Mouse (Mus musculus): ENCODE data around the gene Galnt5. TPM values are rescaled to one million over a fixed set of nuclear protein-coding genes. Genes with fewer than 3 reads are reported as not detected.

Gene Galnt5
- polyA plus RNA-seq, 1 experiment from 2014 or later, result 3.0 TPM

DNA sequence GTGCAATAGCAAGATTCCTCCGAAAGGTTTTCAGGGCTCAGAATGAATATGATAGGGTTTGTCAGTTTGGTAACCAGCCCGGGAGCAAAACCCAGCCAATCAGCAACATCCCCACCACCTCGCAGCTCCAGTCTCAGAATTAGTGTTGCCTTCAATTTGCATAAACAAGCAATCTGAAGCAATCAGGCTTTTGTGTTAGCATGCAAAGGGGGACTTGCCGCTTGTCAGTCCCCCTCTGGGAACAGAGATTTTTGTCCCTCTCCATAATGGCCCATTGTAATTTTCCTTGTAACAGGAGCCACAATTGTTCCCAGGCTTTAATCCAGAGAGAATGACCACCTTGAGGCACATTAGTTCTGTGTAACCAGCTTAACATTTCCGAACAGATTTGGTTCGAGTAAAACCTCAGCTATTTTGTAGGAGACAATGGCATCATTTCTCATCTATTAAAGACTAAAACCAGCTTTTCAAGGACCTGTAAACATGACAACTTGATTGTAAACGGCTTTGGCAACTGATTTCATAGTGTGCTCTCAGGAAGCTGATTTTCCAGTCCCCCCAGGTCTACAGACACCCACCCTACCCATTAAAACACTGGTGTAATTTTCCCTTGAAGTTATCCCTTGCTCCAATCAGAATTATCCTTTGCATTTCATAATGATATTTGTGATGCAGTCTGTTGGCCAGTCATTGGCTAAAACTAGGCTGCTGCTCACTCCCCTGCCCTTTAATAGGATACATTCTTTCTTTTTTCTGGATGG is 55.3 kb downstream of the Galnt5 start, which contains the start of gene Ermn:
Gene Ermn, minus strand, starts transcription at position 44 of the 761 bp plus-strand sequence.
- no peak within 1 kb of the TSS for H3K4me3 ChIP-seq
- H3K27ac ChIP-seq, result no peak within 1 kb of the TSS
- H3K9me3 ChIP-seq (replicated peaks), result no peaks in the 10 kb centered on the region
- DNase-seq (ENCODE audit: low spot score), result no peak
- no peaks in the 10 kb centered on the region for H3K27me3 ChIP-seq (ENCODE audit: low read depth, poor library complexity, severe bottlenecking)
- H3K36me3 ChIP-seq, result no peaks in the 10 kb centered on the region
- 0 out of 2 replicates have a peak, but pooled peaks cover 18% of the 10 kb centered on the region for H3K4me1 ChIP-seq
- 51% methylated on average over 7 of the region's 7 CpGs for WGBS

DNA sequence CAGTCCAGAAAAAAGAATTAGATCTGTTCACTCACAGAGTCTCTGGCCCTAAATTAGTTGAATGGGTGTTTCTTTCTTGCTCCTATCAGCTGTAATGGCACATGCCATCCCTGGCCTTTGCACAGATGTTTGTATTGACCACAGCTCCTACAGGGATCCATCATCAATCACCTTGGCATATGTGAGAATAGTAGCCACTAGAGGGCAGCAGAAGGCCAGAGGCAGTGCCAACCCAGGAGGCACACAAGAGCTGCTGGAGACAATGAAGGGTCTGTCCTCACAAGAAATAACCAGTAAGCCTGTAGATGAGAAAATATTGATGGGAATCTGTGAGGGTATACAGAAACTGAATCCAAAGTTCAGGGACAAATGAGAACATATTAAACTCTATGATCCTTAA is 57.7 kb downstream of the Galnt5 start:
- peak; percentile 60 for DNase-seq (ENCODE audit: low spot score)
- Histone ChIP-seq H3K9me3 (replicated peaks) (no peaks in the 10 kb centered on the region), H3K36me3 (no peaks in the 10 kb centered on the region), H3K27me3 (ENCODE audit: low read depth, poor library complexity, severe bottlenecking) (no peaks in the 10 kb centered on the region), H3K4me1 (0 out of 2 replicates have a peak, but pooled peaks cover 5% of the 10 kb centered on the region), H3K4me3 (no peak overlapping the region), H3K27ac (no peak overlapping the region)

DNA sequence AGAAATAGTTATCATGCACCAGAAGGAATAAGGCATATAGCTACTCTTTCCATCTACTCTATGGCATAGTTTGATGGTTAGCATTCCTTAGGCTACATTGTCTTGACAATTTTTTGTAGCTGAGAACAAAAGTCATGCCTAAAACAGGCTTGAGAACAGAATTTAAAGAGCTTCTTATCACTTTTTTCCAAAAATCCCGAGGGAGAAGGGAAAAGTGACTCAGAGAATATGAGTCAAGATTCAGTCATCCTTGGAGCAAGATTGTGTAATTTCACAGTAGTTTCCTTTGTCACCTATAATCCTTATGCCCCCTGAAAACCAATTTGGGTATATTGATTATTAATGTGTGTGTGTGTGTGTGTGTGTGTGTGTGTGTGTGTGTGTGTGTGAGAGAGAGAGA is 82.2 kb downstream of the Galnt5 start:
- 63% methylated on average over 1 of the region's 1 CpGs for WGBS
- H3K9me3 ChIP-seq (replicated peaks), result no peaks in the 10 kb centered on the region
- no peaks in the 10 kb centered on the region for H3K36me3 ChIP-seq
- no peak overlapping the region for H3K4me3 ChIP-seq
- H3K4me1 ChIP-seq, result no peaks in the 10 kb centered on the region
- DNase-seq (ENCODE audit: low spot score), result no peak
- no peaks in the 10 kb centered on the region for H3K27me3 ChIP-seq (ENCODE audit: low read depth, poor library complexity, severe bottlenecking)
- no peak overlapping the region for H3K27ac ChIP-seq

DNA sequence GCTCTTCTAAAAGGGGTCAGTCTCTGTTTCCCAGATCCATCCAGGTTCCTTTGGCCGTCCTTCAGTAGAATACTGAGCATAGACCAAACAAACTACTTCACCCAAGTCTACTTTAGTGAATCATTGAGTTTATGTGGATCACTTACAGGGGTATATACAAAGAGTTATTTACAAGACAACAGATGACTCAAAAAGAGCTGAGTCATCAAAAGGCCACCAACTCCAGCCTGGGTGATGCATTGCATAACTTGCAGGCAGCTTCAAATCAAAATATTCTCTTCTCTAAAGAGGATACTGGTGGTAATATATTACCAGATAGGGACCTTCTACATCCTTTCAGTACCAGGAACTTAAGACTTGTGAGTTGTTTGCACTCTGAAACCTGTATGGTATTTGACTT is 88.7 kb downstream of the Galnt5 start:
- WGBS, result 91% methylated on average over 1 of the region's 1 CpGs
- Histone ChIP-seq H3K4me3 (no peak overlapping the region), H3K27ac (no peak overlapping the region), H3K27me3 (ENCODE audit: low read depth, poor library complexity, severe bottlenecking) (no peaks in the 10 kb centered on the region), H3K4me1 (no peaks in the 10 kb centered on the region), H3K36me3 (no peaks in the 10 kb centered on the region), H3K9me3 (replicated peaks) (no peaks in the 10 kb centered on the region)
- no peak for DNase-seq (ENCODE audit: low spot score)

GRCm38 (mm10) chr2:58094818-58095217 is 97.1 kb downstream of the Galnt5 start:
- DNase-seq (ENCODE audit: low spot score), result no peak
- Histone ChIP-seq H3K4me3 (no peak overlapping the region), H3K9me3 (replicated peaks) (no peaks in the 10 kb centered on the region), H3K4me1 (no peaks in the 10 kb centered on the region), H3K27me3 (ENCODE audit: low read depth, poor library complexity, severe bottlenecking) (no peaks in the 10 kb centered on the region), H3K27ac (no peak overlapping the region), H3K36me3 (no peaks in the 10 kb centered on the region)
- 66% methylated on average over 1 of the region's 1 CpGs for WGBS

Other genes starting within 250 kb of the Galnt5 start
- gene Ermn, start 55.0 kb downstream of the Galnt5 start, polyA plus RNA-seq (2016; fragmentation: Nextera tagmentation; extraction: Ambion mirVana), result 0.04 TPM in 1 of 2 replicates, not detected in the other
- 0.23 and 0.26 TPM in 2 replicates for gene Cytip, start 197.6 kb downstream of the Galnt5 start, polyA plus RNA-seq (2016; fragmentation: Nextera tagmentation; extraction: Ambion mirVana)